Mouse (Mus musculus) liver, postnatal 0 days (tissue): Measurements from ENCODE around the gene Ftcd. TPM values are rescaled to one million over a fixed set of nuclear protein-coding genes. Genes with fewer than 3 reads are reported as not detected.

Source experiments
- ATAC-seq: fragments of 200-750 bp; cut with Nextera tagmentation; 2 replicates; pipeline ENCODE4 v1.8.0; 2017; ENCODE audit warnings: mild to moderate bottlenecking, moderate library complexity
- DNase-seq: peaks from one replicate; pipeline ENCODE4 v3.0.0-alpha.2; 2016
- H3K27ac ChIP-seq: fragments of 300-500 bp; sonication (generic); 2 replicates; pipeline ENCODE4 v1.5.1; 2014; ENCODE audit warnings: antibody characterized with exemption, moderate library complexity, mild to moderate bottlenecking, low read depth
- H3K27me3 ChIP-seq: fragments of 300-500 bp; sonication (generic); 2 replicates; pipeline ENCODE4 v1.6.1; 2014; ENCODE audit warnings: low read length, control low read depth, mixed read lengths; ENCODE audit not compliant: insufficient read depth
- H3K36me3 ChIP-seq: fragments of 300-500 bp; sonication (generic); replicated peaks from 2 replicates; pipeline ENCODE4 v1.6.1; 2014; ENCODE audit warnings: mild to moderate bottlenecking, control low read depth, low read length, moderate library complexity, mixed read lengths; ENCODE audit not compliant: insufficient read depth
- H3K4me1 ChIP-seq: fragments of 300-500 bp; sonication (generic); 2 replicates; pipeline ENCODE4 v1.6.1; 2014; ENCODE audit warnings: antibody characterized with exemption, mild to moderate bottlenecking, control low read depth; ENCODE audit not compliant: insufficient read depth
- H3K4me2 ChIP-seq: fragments of 300-500 bp; sonication (generic); 2 replicates; pipeline ENCODE4 v1.6.1; 2014; ENCODE audit warnings: low read depth, mild to moderate bottlenecking, low read length, moderate library complexity, mixed read lengths
- H3K4me3 ChIP-seq: fragments of 300-500 bp; sonication (generic); 2 replicates; pipeline ENCODE4 v1.5.1; 2014; ENCODE audit warnings: low read depth, low read length
- H3K9ac ChIP-seq: fragments of 300-500 bp; sonication (generic); replicated peaks from 2 replicates; pipeline ENCODE4 v1.6.1; 2014; ENCODE audit warnings: mild to moderate bottlenecking, moderate library complexity
- H3K9me3 ChIP-seq: fragments of 300-500 bp; sonication (generic); 2 replicates; pipeline ENCODE4 v1.6.1; 2016; ENCODE audit warnings: mild to moderate bottlenecking, control low read depth, low read length, mixed read lengths
- CTCF ChIP-seq: sonication (generic); IDR thresholded peaks from 2 replicates; pipeline ENCODE4 v1.5.1; 2016; ENCODE audit warnings: antibody characterized with exemption, low read depth
- EP300 ChIP-seq: IDR thresholded peaks from 2 replicates; pipeline ENCODE4 v1.6.1; 2016; ENCODE audit warnings: antibody characterized with exemption, low read depth, mild to moderate bottlenecking
- WGBS: fragments of 180-500 bp; shearing (Covaris S2); extraction: QIAGEN DNeasy Blood & Tissue Kit; methylation state at CpG from one replicate; pipeline ENCODE4 v1.1.7; 2014; ENCODE audit not compliant: insufficient replicate concordance; 5-methylcytosine and 5-hydroxymethylcytosine counted together
- polyA plus RNA-seq: library from polyadenylated mRNA; unstranded; fragments of >200 nt; fragmentation: Nextera tagmentation; extraction: Ambion mirVana; gene quantifications from 2 replicates; pipeline ENCODE4 v1.2.1, GENCODE M21; 2015

Gene Ftcd
- polyA plus RNA-seq, 1 experiment from 2014 or later = 171 TPM

GRCm38 (mm10) chr10:76634584-76634983, 59.1 kb downstream of the Ftcd start:
- H3K9ac ChIP-seq = no peak overlapping the region
- H3K9me3 ChIP-seq = no peaks in the 10 kb centered on the region
- no peak for TF ChIP-seq CTCF
- 73% methylated on average over 5 of the region's 5 CpGs for WGBS
- no peak overlapping the region for H3K4me3 ChIP-seq
- no peak overlapping the region for H3K27ac ChIP-seq
- ATAC-seq (no peak), DNase-seq (no peak)
- no peaks in the 10 kb centered on the region for H3K36me3 ChIP-seq
- no peak overlapping the region for H3K4me2 ChIP-seq
- H3K4me1 ChIP-seq = no peaks in the 10 kb centered on the region
- H3K27me3 ChIP-seq = no peaks in the 10 kb centered on the region

- no peak overlapping the region for H3K4me2 ChIP-seq
- no peak overlapping the region for H3K27ac ChIP-seq
- no peaks in the 10 kb centered on the region for H3K9me3 ChIP-seq
- H3K4me3 ChIP-seq = no peak overlapping the region
- H3K9ac ChIP-seq = no peak overlapping the region
- WGBS = 48% methylated on average over 3 of the region's 3 CpGs
- no peaks in the 10 kb centered on the region for H3K4me1 ChIP-seq
- no peaks in the 10 kb centered on the region for H3K27me3 ChIP-seq
- ATAC-seq = no peak
- TF ChIP-seq EP300 = peak; percentile 17; the same call in 1 of the 2 replicates
- TF ChIP-seq CTCF = no peak
- no peaks in the 10 kb centered on the region for H3K36me3 ChIP-seq
- no peak for DNase-seq
Observed at GRCm38 (mm10) chr10:76636026-76636425, 60.6 kb downstream of the Ftcd start.

- no peaks in the 10 kb centered on the region for H3K9me3 ChIP-seq
- no peak for TF ChIP-seq CTCF
- TF ChIP-seq EP300 = no peak
- no peaks in the 10 kb centered on the region for H3K27me3 ChIP-seq
- H3K9ac ChIP-seq = no peak overlapping the region
- WGBS = 71% methylated on average over 4 of the region's 4 CpGs
- ATAC-seq = no peak
- H3K27ac ChIP-seq = no peak overlapping the region
- no peak overlapping the region for H3K4me2 ChIP-seq
- H3K36me3 ChIP-seq = no peaks in the 10 kb centered on the region
- DNase-seq = no peak
- no peak overlapping the region for H3K4me3 ChIP-seq
- no peaks in the 10 kb centered on the region for H3K4me1 ChIP-seq
Observed at GRCm38 (mm10) chr10:76636601-76637000, 61.2 kb downstream of the Ftcd start.

Other genes with a start within 250 kb of the Ftcd start
- gene Dip2a, start 230.4 kb upstream of the Ftcd start, polyA plus RNA-seq = 0.67 and 0.97 TPM in 2 replicates
- gene AC141477.1, start 135.2 kb upstream of the Ftcd start, polyA plus RNA-seq = 1.2 TPM in 1 of 2 replicates, not detected in the other
- 4.5 and 5.4 TPM in 2 replicates for gene Pcnt, start 132.9 kb upstream of the Ftcd start, polyA plus RNA-seq
- gene 2610028H24Rik, start 126.6 kb upstream of the Ftcd start, polyA plus RNA-seq = not detected in 2 replicates
- gene Mcm3ap, start 106.7 kb upstream of the Ftcd start, polyA plus RNA-seq = 14.9 and 18.2 TPM in 2 replicates
- gene Ybey, start 106.5 kb upstream of the Ftcd start, polyA plus RNA-seq = 2.5 and 2.7 TPM in 2 replicates
- gene Lss, start 44.1 kb upstream of the Ftcd start, polyA plus RNA-seq = 14.5 and 15.8 TPM in 2 replicates
- not detected in 2 replicates for gene Spatc1l, start 13.4 kb upstream of the Ftcd start, polyA plus RNA-seq
- gene Col6a2, start 48.0 kb downstream of the Ftcd start, polyA plus RNA-seq = 5.9 and 6.2 TPM in 2 replicates
- 7.7 and 8.7 TPM in 2 replicates for gene Col6a1, start 150.5 kb downstream of the Ftcd start, polyA plus RNA-seq